10 mouse cellular contexts compared by ENCODE assay signal in the genomic region with DNA sequence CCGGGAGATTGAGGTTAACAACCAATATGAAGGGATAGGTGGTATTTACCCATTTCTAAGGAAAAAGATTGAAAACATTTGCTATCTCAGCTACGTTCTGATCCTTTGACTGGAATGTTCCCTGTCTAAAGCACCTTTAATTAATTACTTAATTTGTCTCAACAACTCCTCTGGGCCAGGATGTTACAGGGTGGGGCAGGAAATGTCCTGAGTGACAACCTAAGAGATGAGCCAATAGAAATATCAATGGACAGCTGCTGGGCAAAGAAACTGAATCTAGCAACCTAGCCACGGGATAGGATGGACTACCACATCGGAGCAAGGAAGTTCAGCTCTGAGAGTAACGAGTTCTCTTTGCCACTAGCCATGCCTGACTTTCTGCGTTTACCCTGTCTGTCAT.
"Had no signal": no experiment of that assay in that cellular context is flagged by ENCODE, and none has a peak within 500 bp of the region (broad histone marks: within the 10 kb centered on the region; RNA-seq: fewer than 3 reads in every experiment).

No protein-coding gene starts in this region.

- H3K4me1 ChIP-seq: intestine, embryonic 15.5 days; limb, embryonic 10.5 days; liver, embryonic 15.5 days; neural tube, embryonic 15.5 days had no signal

- H3K9me3 ChIP-seq: intestine, embryonic 15.5 days; limb, embryonic 10.5 days; liver, embryonic 15.5 days; midbrain, embryonic 13.5 days; neural tube, embryonic 15.5 days had no signal

- H3K4me2 ChIP-seq: hindbrain, embryonic 14.5 days; intestine, embryonic 15.5 days; liver, embryonic 11.5 days; liver, embryonic 15.5 days; lung, embryonic 14.5 days; midbrain, embryonic 13.5 days; neural tube, embryonic 15.5 days had no signal

- H3K36me3 ChIP-seq: intestine, embryonic 15.5 days; limb, embryonic 10.5 days; liver, embryonic 15.5 days; midbrain, embryonic 13.5 days; neural tube, embryonic 15.5 days had no signal

- H3K27me3 ChIP-seq: intestine, embryonic 15.5 days; liver, embryonic 15.5 days; midbrain, embryonic 13.5 days; neural tube, embryonic 15.5 days had no signal

- DNase-seq: lung, embryonic 14.5 days; thymus, postnatal 4 days had no signal

- ATAC-seq: intestine, embryonic 15.5 days; midbrain, embryonic 13.5 days had no signal

- H3K9ac ChIP-seq: hindbrain, embryonic 14.5 days; intestine, embryonic 15.5 days; liver, embryonic 15.5 days; lung, embryonic 14.5 days; midbrain, embryonic 13.5 days; neural tube, embryonic 15.5 days had no signal

- H3K27ac ChIP-seq: hindbrain, embryonic 14.5 days; intestine, embryonic 15.5 days; limb, embryonic 10.5 days; liver, embryonic 15.5 days; midbrain, embryonic 13.5 days; neural tube, embryonic 15.5 days; stomach, postnatal 0 days had no signal

- H3K4me3 ChIP-seq: intestine, embryonic 15.5 days; limb, embryonic 10.5 days; liver, embryonic 15.5 days; midbrain, embryonic 13.5 days; neural tube, embryonic 15.5 days had no signal
